Mouse (Mus musculus): ENCODE measurements around the gene Gamt.

DNA sequence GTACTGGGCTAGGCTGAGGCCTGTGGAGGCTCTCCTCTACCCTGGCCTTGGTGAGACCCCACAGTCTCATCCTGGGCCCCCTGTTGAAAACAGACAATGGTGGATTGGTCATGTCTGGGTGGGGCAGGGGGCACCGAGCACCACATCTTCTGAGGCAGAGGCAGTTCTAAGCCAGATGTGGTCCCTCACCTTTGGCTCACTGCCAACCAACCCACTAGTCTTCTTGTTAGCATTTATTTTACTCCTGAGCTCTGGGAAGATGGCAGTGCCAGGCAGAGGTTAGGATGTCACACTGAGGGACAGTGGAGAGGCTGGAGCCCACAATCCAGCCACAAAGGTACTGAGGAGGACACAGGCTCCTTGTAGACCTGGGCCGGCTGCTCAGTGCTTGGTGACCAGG lies 2.9 kb downstream of the Gamt start:
- TF ChIP-seq POLR2A (IDR thresholded peaks at IDR 0.05; ENCODE audit: low read depth, low read length) (no peak), CTCF (IDR thresholded peaks at IDR 0.05; ENCODE audit: borderline replicate concordance, insufficient read depth, low read length) (no peak)
